Mouse (Mus musculus) brain, embryonic 14.5 days (tissue): Measurements from ENCODE around the gene Cxcl1. TPM values are rescaled to one million over a fixed set of nuclear protein-coding genes. Genes with fewer than 3 reads are reported as not detected.

Experiments
- DNase-seq: peaks from one replicate; pipeline ENCODE4 v3.0.0-alpha.2; 2011; ENCODE audit warnings: low read depth
- CTCF ChIP-seq: fragments of 200-500 bp; IDR thresholded peaks from 2 replicates; pipeline ENCODE4 v1.5.1; 2012; ENCODE audit warnings: inconsistent platforms, mild to moderate bottlenecking, moderate library complexity, borderline replicate concordance; ENCODE audit not compliant: insufficient read depth, insufficient read length; ENCODE audit errors: extremely low read depth
- POLR2A ChIP-seq: fragments of 200-500 bp; IDR thresholded peaks from 2 replicates; pipeline ENCODE4 v1.6.1; 2012; ENCODE audit warnings: mild to moderate bottlenecking, inconsistent platforms, borderline replicate concordance; ENCODE audit not compliant: poor library complexity, insufficient read depth, insufficient read length, severe bottlenecking; ENCODE audit errors: extremely low read depth
- polyA plus RNA-seq: library from polyadenylated mRNA; depleted of rRNA; stranded (reverse); fragments of >200 nt; gene quantifications from 2 replicates; pipeline ENCODE4 v1.2.3, GENCODE M21; 2012

The Cxcl1 gene
- polyA plus RNA-seq, 1 experiment = 0.25 TPM

- TF ChIP-seq POLR2A (no peak), CTCF (no peak)
- no peak for DNase-seq
Measured at GRCm38 (mm10) chr5:90872377-90872776, 18.7 kb upstream of the Cxcl1 start.

GRCm38 (mm10) chr5:90876045-90876444 lies 15.0 kb upstream of the Cxcl1 start:
- DNase-seq = no peak
- no peak for TF ChIP-seq CTCF
- TF ChIP-seq POLR2A = no peak

- no peak for TF ChIP-seq POLR2A
- TF ChIP-seq CTCF = no peak
- no peak for DNase-seq
Measured at GRCm38 (mm10) chr5:90876471-90877172, 14.4 kb upstream of the Cxcl1 start.

- no peak for DNase-seq
- TF ChIP-seq POLR2A (no peak), CTCF (no peak)
Measured at GRCm38 (mm10) chr5:90877173-90877512, 13.9 kb upstream of the Cxcl1 start.

GRCm38 (mm10) chr5:90879307-90880014 lies 11.6 kb upstream of the Cxcl1 start:
- no peak for DNase-seq
- TF ChIP-seq POLR2A (no peak), CTCF (no peak)

GRCm38 (mm10) chr5:90880335-90880850 lies 10.6 kb upstream of the Cxcl1 start:
- TF ChIP-seq POLR2A (no peak), CTCF (no peak)
- no peak for DNase-seq

DNA sequence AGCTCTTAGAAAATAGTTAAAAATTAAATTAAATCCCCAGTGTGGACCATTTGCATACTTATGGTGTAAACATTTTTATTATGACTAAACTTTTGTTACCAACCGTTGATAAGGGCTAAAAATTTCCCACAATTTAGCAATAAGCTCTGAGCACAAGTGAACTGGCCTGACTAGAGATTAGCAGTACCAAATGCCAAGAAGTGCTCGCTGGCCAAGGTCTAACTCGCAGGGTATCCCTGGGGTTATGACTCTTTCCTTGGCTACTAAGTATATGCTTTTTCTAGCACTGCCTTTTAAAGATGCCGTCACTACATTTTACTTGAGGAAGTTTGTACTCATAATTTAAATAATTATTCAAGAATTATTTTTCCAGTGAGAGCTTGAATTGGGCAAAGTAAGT lies 10.0 kb upstream of the Cxcl1 start:
- TF ChIP-seq POLR2A (no peak), CTCF (no peak)
- DNase-seq = no peak

DNA sequence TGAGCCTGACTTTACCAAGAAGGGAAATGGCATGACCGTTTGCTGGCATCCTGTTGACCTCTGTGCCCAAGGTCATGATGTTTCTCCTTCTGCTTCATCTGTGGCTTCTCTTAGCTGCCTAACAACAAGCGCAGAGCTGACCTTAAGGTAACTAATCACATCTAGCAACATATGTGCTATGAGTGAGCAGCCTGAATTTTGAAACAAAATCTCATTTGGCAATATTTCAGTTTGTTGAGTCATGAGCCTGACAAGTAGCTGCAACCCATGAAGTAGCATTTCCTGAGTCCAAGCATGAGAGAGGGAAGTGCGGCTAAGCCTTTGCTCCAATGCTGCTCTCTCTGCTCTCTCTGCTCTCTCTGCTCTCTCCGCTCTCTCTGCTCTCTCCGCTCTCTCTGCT lies 9.4 kb upstream of the Cxcl1 start:
- TF ChIP-seq POLR2A (no peak), CTCF (no peak)
- no peak for DNase-seq

DNA sequence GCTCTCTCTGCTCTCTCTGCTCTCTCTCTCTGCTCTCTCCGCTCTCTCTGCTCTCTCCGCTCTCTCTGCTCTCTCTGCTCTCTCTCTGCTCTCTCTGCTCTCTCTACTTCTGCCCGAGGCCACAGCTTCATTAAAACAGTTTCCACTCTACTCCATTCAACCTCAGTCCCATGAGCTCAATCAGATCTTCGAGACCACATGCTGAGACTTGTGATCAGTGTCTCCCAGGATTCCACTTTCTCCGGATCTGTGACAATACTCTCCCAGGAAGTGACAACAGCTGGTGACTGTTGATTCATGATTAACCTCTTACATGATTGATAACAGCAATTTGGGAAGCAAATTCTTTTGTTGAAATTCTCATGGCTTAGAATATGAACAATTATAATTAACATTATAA lies 8.9 kb upstream of the Cxcl1 start:
- DNase-seq = no peak
- TF ChIP-seq POLR2A (no peak), CTCF (no peak)

DNA sequence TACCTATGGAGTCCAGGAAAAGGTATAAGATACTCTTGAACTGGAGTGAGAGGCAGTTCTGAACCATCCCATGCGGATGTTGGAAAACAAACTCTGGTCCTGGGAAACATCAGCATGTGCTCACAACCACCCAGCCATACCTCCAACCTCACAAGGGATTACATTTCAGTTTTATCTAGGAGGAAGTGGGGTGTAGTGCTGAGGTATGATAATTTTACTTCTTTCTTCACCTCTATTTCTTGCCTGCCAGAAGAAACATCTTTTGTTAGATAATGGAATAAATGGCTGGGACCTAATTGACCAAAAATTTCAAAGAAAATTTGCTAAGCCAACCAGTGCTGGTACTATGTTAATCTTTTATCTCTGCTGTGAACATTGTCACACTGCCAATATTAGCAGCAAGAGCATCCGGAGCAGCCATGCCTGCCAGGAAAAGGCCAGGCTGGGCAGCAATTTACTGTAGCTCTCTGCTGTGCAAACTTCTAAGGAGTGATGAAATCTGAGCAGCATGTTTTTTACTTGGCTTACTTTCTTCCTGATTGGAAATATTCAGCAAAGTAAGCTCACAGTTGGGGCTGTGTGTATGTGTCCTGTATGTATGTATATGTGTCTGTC lies 6.3 kb upstream of the Cxcl1 start:
- DNase-seq = peak; percentile 49
- TF ChIP-seq CTCF (no peak), POLR2A (no peak)

- no peak for TF ChIP-seq CTCF
- no peak for TF ChIP-seq POLR2A
- no peak for DNase-seq
Measured at GRCm38 (mm10) chr5:90888661-90889060, 2.4 kb upstream of the Cxcl1 start.
